Mouse (Mus musculus) neural tube, embryonic 12.5 days (tissue): ENCODE measurements around the gene Cxcl2. TPM values are rescaled to one million over a fixed set of nuclear protein-coding genes. Genes with fewer than 3 reads are reported as not detected.

ENCODE experiments used
- ATAC-seq: fragments of 200-750 bp; cut with Nextera tagmentation; 2 replicates; pipeline ENCODE4 v1.8.0; 2017; ENCODE audit warnings: low read depth, mild to moderate bottlenecking, moderate TSS enrichment, moderate library complexity; ENCODE audit not compliant: low FRiP score
- H3K27ac ChIP-seq: fragments of 300-500 bp; sonication (generic); 2 replicates; pipeline ENCODE4 v1.5.1; 2016
- H3K27me3 ChIP-seq: fragments of 300-500 bp; sonication (generic); replicated peaks from 2 replicates; pipeline ENCODE4 v1.6.1; 2016; ENCODE audit warnings: mild to moderate bottlenecking
- H3K36me3 ChIP-seq: fragments of 300-500 bp; sonication (generic); 2 replicates; pipeline ENCODE4 v1.6.1; 2016; ENCODE audit warnings: mild to moderate bottlenecking
- H3K4me1 ChIP-seq: fragments of 300-500 bp; sonication (generic); 2 replicates; pipeline ENCODE4 v1.6.1; 2016
- H3K4me2 ChIP-seq: fragments of 300-500 bp; sonication (generic); replicated peaks from 2 replicates; pipeline ENCODE4 v1.6.1; 2016; ENCODE audit warnings: mild to moderate bottlenecking
- H3K4me3 ChIP-seq: fragments of 300-500 bp; sonication (generic); 2 replicates; pipeline ENCODE4 v1.5.1; 2016
- H3K9ac ChIP-seq: fragments of 300-500 bp; sonication (generic); 2 replicates; pipeline ENCODE4 v1.6.1; 2016; ENCODE audit warnings: mild to moderate bottlenecking
- H3K9me3 ChIP-seq: fragments of 300-500 bp; sonication (generic); 2 replicates; pipeline ENCODE4 v1.6.1; 2016; ENCODE audit warnings: mild to moderate bottlenecking
- WGBS: fragments of 180-500 bp; shearing (Covaris S2); methylation state at CpG from one replicate; pipeline ENCODE4 v1.1.7; 2016; 5-methylcytosine and 5-hydroxymethylcytosine counted together
- polyA plus RNA-seq: library from polyadenylated mRNA; unstranded; fragments of >200 nt; fragmentation: Nextera tagmentation; extraction: Ambion mirVana; gene quantifications from 2 replicates; pipeline ENCODE4 v1.2.1, GENCODE M21; 2016

Cxcl2 gene
- polyA plus RNA-seq, 1 experiment from 2014 or later: not detected

DNA sequence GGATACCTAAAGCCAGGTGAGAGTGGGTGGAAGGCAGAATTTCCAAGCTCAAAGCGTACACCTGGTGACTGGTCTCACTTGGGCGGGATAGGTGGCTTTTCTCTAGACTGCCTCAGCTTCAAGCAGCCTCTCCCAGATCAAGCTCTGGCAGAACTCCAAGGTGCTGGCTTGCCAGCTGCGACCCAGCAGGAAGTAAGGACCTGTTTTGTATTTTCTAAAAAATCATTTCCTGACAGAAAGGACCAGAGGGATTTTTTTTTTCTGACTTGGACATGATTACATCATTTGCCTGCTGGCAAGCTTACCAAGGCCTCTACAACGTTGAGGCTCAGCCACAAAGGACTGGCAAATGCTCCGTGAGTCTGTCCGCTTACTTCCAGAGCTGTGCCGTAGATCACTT is 3.5 kb upstream of the Cxcl2 start:
- no peak overlapping the region for H3K9ac ChIP-seq
- no peak overlapping the region for H3K27ac ChIP-seq
- peaks cover 6% of the 10 kb centered on the region; the same call in 1 of the 2 replicates for H3K27me3 ChIP-seq
- no peaks in the 10 kb centered on the region for H3K36me3 ChIP-seq
- ATAC-seq: no peak
- H3K4me2 ChIP-seq: no peak overlapping the region
- H3K4me3 ChIP-seq: no peak overlapping the region
- H3K4me1 ChIP-seq: peaks cover 7% of the 10 kb centered on the region; the same call in 1 of the 2 replicates
- 64% methylated on average over 7 of the region's 7 CpGs for WGBS
- H3K9me3 ChIP-seq: no peaks in the 10 kb centered on the region

GRCm38 (mm10) chr5:90900688-90901087 is 3.0 kb upstream of the Cxcl2 start:
- WGBS: 73% methylated on average over 7 of the region's 7 CpGs
- H3K27ac ChIP-seq: no peak overlapping the region
- no peaks in the 10 kb centered on the region for H3K36me3 ChIP-seq
- H3K9ac ChIP-seq: no peak overlapping the region
- peaks cover 7% of the 10 kb centered on the region; the same call in 1 of the 2 replicates for H3K4me1 ChIP-seq
- peaks cover 6% of the 10 kb centered on the region; the same call in 1 of the 2 replicates for H3K27me3 ChIP-seq
- H3K4me3 ChIP-seq: no peak overlapping the region
- H3K9me3 ChIP-seq: no peaks in the 10 kb centered on the region
- H3K4me2 ChIP-seq: no peak overlapping the region
- ATAC-seq: no peak

DNA sequence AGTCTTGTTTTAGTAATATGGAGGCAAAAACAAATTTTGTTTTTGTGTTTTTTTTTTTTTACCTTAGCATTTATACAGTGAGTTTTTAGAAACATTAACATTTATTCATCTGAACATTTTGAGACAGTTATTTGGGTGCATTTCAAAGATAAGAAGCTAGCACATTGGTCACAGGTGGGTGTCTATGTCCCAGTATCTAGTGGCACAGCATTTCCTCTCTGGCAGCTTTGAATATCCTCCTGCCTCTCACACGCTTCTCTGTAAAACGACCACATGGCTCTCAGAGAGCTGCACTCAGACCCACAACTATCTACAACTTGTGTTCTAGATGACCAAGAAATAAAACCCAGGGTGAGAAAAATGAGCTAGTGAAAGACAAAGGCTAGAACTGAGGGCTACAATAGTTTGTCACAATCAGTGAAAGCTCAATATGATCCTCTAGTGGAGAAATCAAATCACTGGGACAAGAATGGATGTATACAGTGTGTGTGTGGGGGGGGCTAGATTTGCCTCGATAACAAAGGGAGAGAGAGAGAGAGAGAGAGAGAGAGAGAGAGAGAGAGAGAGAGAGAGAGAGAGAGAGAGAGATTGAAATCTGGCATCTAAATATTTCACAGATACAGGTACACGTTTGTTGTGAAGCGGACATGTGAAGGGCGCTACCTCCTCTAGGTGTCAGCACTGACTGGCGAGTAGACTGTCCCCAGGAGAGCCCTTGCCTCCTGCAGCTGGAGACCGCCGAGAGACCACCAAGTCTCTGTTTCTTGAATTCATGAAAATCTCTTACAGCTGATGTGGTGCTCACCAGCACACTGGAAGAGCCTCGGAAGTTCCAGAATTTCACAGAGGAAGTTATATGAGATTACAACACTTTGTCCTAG is 1.1 kb upstream of the Cxcl2 start:
- no peaks in the 10 kb centered on the region for H3K9me3 ChIP-seq
- 15% methylated on average over 10 of the region's 10 CpGs for WGBS
- H3K9ac ChIP-seq: no peak overlapping the region
- peak; percentile 50 for ATAC-seq
- H3K4me2 ChIP-seq: peak overlapping the region; percentile 57
- peaks cover 7% of the 10 kb centered on the region; the same call in 1 of the 2 replicates for H3K4me1 ChIP-seq
- no peaks in the 10 kb centered on the region for H3K36me3 ChIP-seq
- H3K27me3 ChIP-seq: peaks cover 6% of the 10 kb centered on the region; the same call in 1 of the 2 replicates
- H3K27ac ChIP-seq: no peak overlapping the region
- peak overlapping the region; percentile 2; the same call in 1 of the 2 replicates for H3K4me3 ChIP-seq

- no peaks in the 10 kb centered on the region for H3K9me3 ChIP-seq
- no peak overlapping the region for H3K27ac ChIP-seq
- no peak overlapping the region for H3K9ac ChIP-seq
- no peak overlapping the region for H3K4me3 ChIP-seq
- no peaks in the 10 kb centered on the region for H3K4me1 ChIP-seq
- peaks cover 6% of the 10 kb centered on the region; the same call in 1 of the 2 replicates for H3K27me3 ChIP-seq
- WGBS: 0% methylated on average over 2 of the region's 2 CpGs
- no peaks in the 10 kb centered on the region for H3K36me3 ChIP-seq
- no peak for ATAC-seq
- no peak overlapping the region for H3K4me2 ChIP-seq
Observed at GRCm38 (mm10) chr5:90908983-90909382, 5.3 kb downstream of the Cxcl2 start.

DNA sequence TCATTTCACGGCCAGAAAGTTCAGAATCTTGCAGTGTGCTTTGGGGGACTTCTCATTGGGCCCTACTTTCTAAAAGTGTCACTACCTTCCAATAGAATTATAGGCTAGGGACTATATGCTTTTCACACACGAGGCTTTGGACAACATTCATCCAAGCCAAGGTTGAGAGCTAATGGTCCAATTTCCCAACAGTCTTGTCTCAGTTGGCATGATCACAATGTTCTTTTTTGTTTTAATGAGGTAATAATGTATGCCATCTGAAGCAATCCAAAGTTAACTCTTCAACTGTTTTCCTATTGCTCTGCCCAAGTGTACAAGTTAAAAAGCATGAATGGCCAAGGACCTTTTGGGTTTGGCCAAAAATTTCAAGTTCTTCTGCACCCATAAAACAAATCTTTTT is 15.8 kb downstream of the Cxcl2 start:
- Histone ChIP-seq H3K4me1 (no peaks in the 10 kb centered on the region), H3K4me3 (no peak overlapping the region)
- 78% methylated on average over 2 of the region's 2 CpGs for WGBS

GRCm38 (mm10) chr5:90922958-90923357 is 19.3 kb downstream of the Cxcl2 start:
- Histone ChIP-seq H3K36me3 (no peaks in the 10 kb centered on the region), H3K27ac (no peak overlapping the region), H3K9me3 (no peaks in the 10 kb centered on the region), H3K27me3 (no peaks in the 10 kb centered on the region), H3K9ac (no peak overlapping the region), H3K4me1 (no peaks in the 10 kb centered on the region), H3K4me3 (no peak overlapping the region), H3K4me2 (no peak overlapping the region)
- WGBS: 89% methylated on average over 4 of the region's 4 CpGs
- no peak for ATAC-seq

More for the DNA sequence above, 15.8 kb downstream of the Cxcl2 start:
- Histone ChIP-seq H3K36me3 (no peaks in the 10 kb centered on the region), H3K9me3 (no peaks in the 10 kb centered on the region), H3K27ac (no peak overlapping the region), H3K9ac (no peak overlapping the region), H3K27me3 (no peaks in the 10 kb centered on the region), H3K4me2 (no peak overlapping the region)
- no peak for ATAC-seq

- peaks cover 5% of the 10 kb centered on the region for H3K4me1 ChIP-seq
- no peaks in the 10 kb centered on the region for H3K9me3 ChIP-seq
- peak overlapping the region; percentile 80 for H3K4me3 ChIP-seq
- no peaks in the 10 kb centered on the region for H3K27me3 ChIP-seq
- peak overlapping the region; percentile 57 for H3K4me2 ChIP-seq
- peak; percentile 23 for ATAC-seq
- 47% methylated on average over 2 of the region's 2 CpGs for WGBS
- peak overlapping the region; percentile 97; the same call in 1 of the 2 replicates for H3K9ac ChIP-seq
- H3K27ac ChIP-seq: peak overlapping the region; percentile 97; the same call in 1 of the 2 replicates
- peaks cover 11% of the 10 kb centered on the region; the same call in 1 of the 2 replicates for H3K36me3 ChIP-seq
Observed at GRCm38 (mm10) chr5:90930546-90930945, 26.9 kb downstream of the Cxcl2 start.

DNA sequence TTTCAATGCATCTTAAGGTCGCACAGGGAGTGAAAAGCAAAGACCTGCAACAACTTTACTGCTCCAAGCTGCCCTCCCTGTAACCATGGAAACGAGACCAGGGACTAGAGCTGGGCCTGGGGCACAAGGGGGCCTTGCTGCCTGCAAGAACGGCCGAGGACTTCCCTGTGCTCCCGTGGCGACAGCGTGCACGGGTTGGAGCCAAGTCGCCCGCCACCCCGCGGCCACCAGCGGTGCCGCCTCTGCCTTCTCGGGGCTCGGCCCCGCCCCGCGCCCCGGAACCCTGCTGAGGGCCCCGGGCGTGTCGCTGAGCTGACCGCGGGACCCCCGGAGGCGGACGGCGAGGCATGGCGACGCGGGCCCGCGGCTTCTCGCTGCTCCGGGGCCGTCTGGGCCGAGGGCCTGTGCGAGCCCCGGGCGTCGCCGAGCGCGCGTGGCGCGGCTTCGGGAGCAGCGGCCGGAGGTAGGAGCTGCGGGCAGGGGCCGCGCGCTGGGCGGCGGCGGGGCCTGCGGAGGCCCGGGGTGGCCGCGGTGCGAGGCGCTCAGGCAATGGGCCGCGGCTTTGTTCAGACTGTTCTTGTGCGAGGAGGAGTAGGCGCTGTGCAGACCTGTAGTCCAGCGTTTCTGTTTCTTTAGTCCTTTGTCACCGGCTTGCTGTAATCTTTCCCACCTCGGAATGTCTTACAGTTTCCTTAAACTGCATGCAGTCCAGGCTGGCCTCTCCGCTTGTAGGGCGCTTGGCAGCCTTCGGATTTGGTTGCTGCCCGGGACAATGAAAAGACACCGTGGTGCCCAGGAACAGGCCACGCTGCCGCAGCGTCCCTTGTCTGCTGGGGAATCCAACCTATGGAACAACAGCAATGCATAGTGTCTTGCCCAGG is 27.5 kb downstream of the Cxcl2 start, which contains the start of gene Mthfd2l:
Gene Mthfd2l (plus strand): TSS at position 147 of the 881 bp plus-strand sequence.
- no peaks in the 10 kb centered on the region for H3K27me3 ChIP-seq
- peak within 1 kb of the TSS; percentile 80 for H3K4me3 ChIP-seq
- peaks cover 5% of the 10 kb centered on the region for H3K4me1 ChIP-seq
- no peaks in the 10 kb centered on the region for H3K9me3 ChIP-seq
- H3K4me2 ChIP-seq: peak within 1 kb of the TSS; percentile 57
- under 1% methylated on average over 78 of the region's 79 CpGs for WGBS
- H3K27ac ChIP-seq: peak within 1 kb of the TSS; percentile 97
- H3K36me3 ChIP-seq: peaks cover 11% of the 10 kb centered on the region; the same call in 1 of the 2 replicates
- peak within 1 kb of the TSS; percentile 97 for H3K9ac ChIP-seq
- ATAC-seq: peak; percentile 98

- Histone ChIP-seq H3K36me3 (peaks cover 11% of the 10 kb centered on the region; the same call in 1 of the 2 replicates), H3K9ac (peak overlapping the region; percentile 97), H3K4me3 (peak overlapping the region; percentile 80), H3K27ac (peak overlapping the region; percentile 97), H3K27me3 (no peaks in the 10 kb centered on the region), H3K4me2 (peak overlapping the region; percentile 57), H3K9me3 (no peaks in the 10 kb centered on the region), H3K4me1 (peaks cover 5% of the 10 kb centered on the region)
- peak; percentile 35 for ATAC-seq
- 8% methylated on average over 6 of the region's 6 CpGs for WGBS
Observed at GRCm38 (mm10) chr5:90931911-90932310, 28.2 kb downstream of the Cxcl2 start.

GRCm38 (mm10) chr5:90936706-90937105 is 33.0 kb downstream of the Cxcl2 start:
- H3K27me3 ChIP-seq: no peaks in the 10 kb centered on the region
- no peak overlapping the region for H3K4me3 ChIP-seq
- no peak overlapping the region for H3K9ac ChIP-seq
- peaks cover 11% of the 10 kb centered on the region; the same call in 1 of the 2 replicates for H3K36me3 ChIP-seq
- no peak overlapping the region for H3K27ac ChIP-seq
- WGBS: 38% methylated on average over 2 of the region's 2 CpGs
- H3K4me2 ChIP-seq: no peak overlapping the region
- no peak for ATAC-seq
- H3K4me1 ChIP-seq: peaks cover 5% of the 10 kb centered on the region
- H3K9me3 ChIP-seq: no peaks in the 10 kb centered on the region

- no peak for ATAC-seq
- H3K36me3 ChIP-seq: no peaks in the 10 kb centered on the region; the same call in 1 of the 2 replicates
- H3K9me3 ChIP-seq: no peaks in the 10 kb centered on the region
- H3K4me3 ChIP-seq: no peak overlapping the region
- no peak overlapping the region for H3K27ac ChIP-seq
- no peak overlapping the region for H3K9ac ChIP-seq
- no peaks in the 10 kb centered on the region for H3K27me3 ChIP-seq
- H3K4me2 ChIP-seq: no peak overlapping the region
- H3K4me1 ChIP-seq: no peaks in the 10 kb centered on the region
- 85% methylated on average over 2 of the region's 2 CpGs for WGBS
Observed at GRCm38 (mm10) chr5:90945453-90945852, 41.8 kb downstream of the Cxcl2 start.
